Mouse (Mus musculus): Measurements from ENCODE around the gene Abtb2.

GRCm38 (mm10) chr2:103595028-103595651 lies 29.0 kb downstream of the Abtb2 start:
- TF ChIP-seq CTCF (IDR thresholded peaks at IDR 0.05; ENCODE audit: extremely low read depth, insufficient read depth, low read length): no peak
- no peak for TF ChIP-seq POLR2A (IDR thresholded peaks at IDR 0.05; ENCODE audit: extremely low read depth, insufficient read depth, low read length)

Data from cortical plate, adult 2 months (tissue).